Mouse (Mus musculus): ENCODE data around the gene Jdp2. TPM values are rescaled to one million over a fixed set of nuclear protein-coding genes. Genes with fewer than 3 reads are reported as not detected.
A peak's percentile ranks its signal among the peaks of the same experiment; 100 is the strongest.

Jdp2 gene
- polyA plus RNA-seq, 1 experiment from 2014 or later, result 0.56 TPM

- Histone ChIP-seq H3K27me3 (replicated peaks; ENCODE audit: control insufficient read depth, insufficient read depth, low read length) (no peaks in the 10 kb centered on the region), H3K9ac (replicated peaks; ENCODE audit: low read depth, low read length) (no peak overlapping the region), H3K4me2 (ENCODE audit: low read length) (no peak overlapping the region), H3K36me3 (ENCODE audit: control insufficient read depth, insufficient read depth) (no peaks in the 10 kb centered on the region), H3K4me3 (replicated peaks; ENCODE audit: low read length) (no peak overlapping the region), H3K9me3 (ENCODE audit: control insufficient read depth, low read length) (no peaks in the 10 kb centered on the region), H3K4me1 (replicated peaks; ENCODE audit: control insufficient read depth, insufficient read depth, low read length) (peaks cover 6% of the 10 kb centered on the region), H3K27ac (ENCODE audit: low read length) (no peak overlapping the region)
- WGBS, result 89% methylated on average over 9 of the region's 9 CpGs
- no peak for ATAC-seq
These were observed 11.3 kb downstream of the Jdp2 start for GRCm38 (mm10) chr12:85610167-85610566.

- WGBS, result 36% methylated on average over 4 of the region's 4 CpGs
- H3K36me3 ChIP-seq (ENCODE audit: control insufficient read depth, insufficient read depth), result no peaks in the 10 kb centered on the region
- no peaks in the 10 kb centered on the region for H3K27me3 ChIP-seq (replicated peaks; ENCODE audit: control insufficient read depth, insufficient read depth, low read length)
- ATAC-seq, result peak; percentile 23; the same call in 1 of the 2 replicates
- peaks cover 6% of the 10 kb centered on the region for H3K4me1 ChIP-seq (replicated peaks; ENCODE audit: control insufficient read depth, insufficient read depth, low read length)
- no peak overlapping the region for H3K4me3 ChIP-seq (replicated peaks; ENCODE audit: low read length)
- no peak overlapping the region for H3K27ac ChIP-seq (ENCODE audit: low read length)
- no peaks in the 10 kb centered on the region for H3K9me3 ChIP-seq (ENCODE audit: control insufficient read depth, low read length)
- H3K4me2 ChIP-seq (ENCODE audit: low read length), result no peak overlapping the region
- no peak overlapping the region for H3K9ac ChIP-seq (replicated peaks; ENCODE audit: low read depth, low read length)
These were observed 15.3 kb downstream of the Jdp2 start for GRCm38 (mm10) chr12:85614090-85614489.

- 88% methylated on average over 8 of the region's 8 CpGs for WGBS
- H3K9ac ChIP-seq (replicated peaks; ENCODE audit: low read depth, low read length), result no peak overlapping the region
- H3K4me1 ChIP-seq (replicated peaks; ENCODE audit: control insufficient read depth, insufficient read depth, low read length), result peaks cover 19% of the 10 kb centered on the region
- no peaks in the 10 kb centered on the region for H3K36me3 ChIP-seq (ENCODE audit: control insufficient read depth, insufficient read depth)
- H3K4me3 ChIP-seq (replicated peaks; ENCODE audit: low read length), result no peak overlapping the region
- H3K4me2 ChIP-seq (ENCODE audit: low read length), result no peak overlapping the region
- no peak overlapping the region for H3K27ac ChIP-seq (ENCODE audit: low read length)
- H3K27me3 ChIP-seq (replicated peaks; ENCODE audit: control insufficient read depth, insufficient read depth, low read length), result no peaks in the 10 kb centered on the region
- H3K9me3 ChIP-seq (ENCODE audit: control insufficient read depth, low read length), result no peaks in the 10 kb centered on the region
- no peak for ATAC-seq
These were observed 16.7 kb downstream of the Jdp2 start for GRCm38 (mm10) chr12:85615486-85615885.

- ATAC-seq, result no peak
- Histone ChIP-seq H3K36me3 (ENCODE audit: control insufficient read depth, insufficient read depth) (no peaks in the 10 kb centered on the region), H3K27ac (ENCODE audit: low read length) (no peak overlapping the region), H3K4me2 (ENCODE audit: low read length) (no peak overlapping the region), H3K9ac (replicated peaks; ENCODE audit: low read depth, low read length) (no peak overlapping the region), H3K4me3 (replicated peaks; ENCODE audit: low read length) (no peak overlapping the region), H3K4me1 (replicated peaks; ENCODE audit: control insufficient read depth, insufficient read depth, low read length) (peaks cover 27% of the 10 kb centered on the region), H3K9me3 (ENCODE audit: control insufficient read depth, low read length) (no peaks in the 10 kb centered on the region), H3K27me3 (replicated peaks; ENCODE audit: control insufficient read depth, insufficient read depth, low read length) (no peaks in the 10 kb centered on the region)
- 83% methylated on average over 9 of the region's 9 CpGs for WGBS
These were observed 19.1 kb downstream of the Jdp2 start for GRCm38 (mm10) chr12:85617885-85618284.

- Histone ChIP-seq H3K4me2 (ENCODE audit: low read length) (no peak overlapping the region), H3K4me1 (replicated peaks; ENCODE audit: control insufficient read depth, insufficient read depth, low read length) (peaks cover 27% of the 10 kb centered on the region), H3K9ac (replicated peaks; ENCODE audit: low read depth, low read length) (no peak overlapping the region), H3K27ac (ENCODE audit: low read length) (no peak overlapping the region), H3K4me3 (replicated peaks; ENCODE audit: low read length) (no peak overlapping the region), H3K36me3 (ENCODE audit: control insufficient read depth, insufficient read depth) (no peaks in the 10 kb centered on the region), H3K27me3 (replicated peaks; ENCODE audit: control insufficient read depth, insufficient read depth, low read length) (no peaks in the 10 kb centered on the region), H3K9me3 (ENCODE audit: control insufficient read depth, low read length) (no peaks in the 10 kb centered on the region)
- no peak for ATAC-seq
- 79% methylated on average over 5 of the region's 5 CpGs for WGBS
These were observed 19.6 kb downstream of the Jdp2 start for GRCm38 (mm10) chr12:85618430-85618829.

GRCm38 (mm10) chr12:85619283-85619897 is 20.6 kb downstream of the Jdp2 start:
- H3K27ac ChIP-seq (ENCODE audit: low read length), result no peak overlapping the region
- 60% methylated on average over 7 of the region's 7 CpGs for WGBS
- no peak overlapping the region for H3K4me3 ChIP-seq (replicated peaks; ENCODE audit: low read length)
- no peaks in the 10 kb centered on the region for H3K36me3 ChIP-seq (ENCODE audit: control insufficient read depth, insufficient read depth)
- no peaks in the 10 kb centered on the region for H3K9me3 ChIP-seq (ENCODE audit: control insufficient read depth, low read length)
- no peaks in the 10 kb centered on the region for H3K27me3 ChIP-seq (replicated peaks; ENCODE audit: control insufficient read depth, insufficient read depth, low read length)
- H3K4me1 ChIP-seq (replicated peaks; ENCODE audit: control insufficient read depth, insufficient read depth, low read length), result peaks cover 21% of the 10 kb centered on the region
- ATAC-seq, result no peak
- no peak overlapping the region for H3K9ac ChIP-seq (replicated peaks; ENCODE audit: low read depth, low read length)
- no peak overlapping the region for H3K4me2 ChIP-seq (ENCODE audit: low read length)

GRCm38 (mm10) chr12:85619898-85620443 is 21.1 kb downstream of the Jdp2 start:
- H3K27ac ChIP-seq (ENCODE audit: low read length), result no peak overlapping the region
- no peaks in the 10 kb centered on the region for H3K36me3 ChIP-seq (ENCODE audit: control insufficient read depth, insufficient read depth)
- H3K4me1 ChIP-seq (replicated peaks; ENCODE audit: control insufficient read depth, insufficient read depth, low read length), result peaks cover 21% of the 10 kb centered on the region
- no peak overlapping the region for H3K4me2 ChIP-seq (ENCODE audit: low read length)
- no peaks in the 10 kb centered on the region for H3K9me3 ChIP-seq (ENCODE audit: control insufficient read depth, low read length)
- no peak overlapping the region for H3K4me3 ChIP-seq (replicated peaks; ENCODE audit: low read length)
- no peaks in the 10 kb centered on the region for H3K27me3 ChIP-seq (replicated peaks; ENCODE audit: control insufficient read depth, insufficient read depth, low read length)
- WGBS, result 25% methylated on average over 11 of the region's 11 CpGs
- H3K9ac ChIP-seq (replicated peaks; ENCODE audit: low read depth, low read length), result no peak overlapping the region
- peak; percentile 59; the same call in 1 of the 2 replicates for ATAC-seq

GRCm38 (mm10) chr12:85621027-85621426 is 22.2 kb downstream of the Jdp2 start:
- Histone ChIP-seq H3K9ac (replicated peaks; ENCODE audit: low read depth, low read length) (no peak overlapping the region), H3K4me2 (ENCODE audit: low read length) (no peak overlapping the region), H3K36me3 (ENCODE audit: control insufficient read depth, insufficient read depth) (no peaks in the 10 kb centered on the region), H3K4me1 (replicated peaks; ENCODE audit: control insufficient read depth, insufficient read depth, low read length) (peaks cover 21% of the 10 kb centered on the region), H3K27me3 (replicated peaks; ENCODE audit: control insufficient read depth, insufficient read depth, low read length) (no peaks in the 10 kb centered on the region), H3K4me3 (replicated peaks; ENCODE audit: low read length) (no peak overlapping the region), H3K27ac (ENCODE audit: low read length) (no peak overlapping the region), H3K9me3 (ENCODE audit: control insufficient read depth, low read length) (no peaks in the 10 kb centered on the region)
- WGBS, result 40% methylated on average over 6 of the region's 6 CpGs
- no peak for ATAC-seq

GRCm38 (mm10) chr12:85621673-85622072 is 22.8 kb downstream of the Jdp2 start:
- WGBS, result 88% methylated on average over 4 of the region's 4 CpGs
- no peaks in the 10 kb centered on the region for H3K36me3 ChIP-seq (ENCODE audit: control insufficient read depth, insufficient read depth)
- no peaks in the 10 kb centered on the region for H3K27me3 ChIP-seq (replicated peaks; ENCODE audit: control insufficient read depth, insufficient read depth, low read length)
- no peak overlapping the region for H3K4me3 ChIP-seq (replicated peaks; ENCODE audit: low read length)
- H3K9me3 ChIP-seq (ENCODE audit: control insufficient read depth, low read length), result no peaks in the 10 kb centered on the region
- H3K4me1 ChIP-seq (replicated peaks; ENCODE audit: control insufficient read depth, insufficient read depth, low read length), result peaks cover 21% of the 10 kb centered on the region
- no peak for ATAC-seq
- no peak overlapping the region for H3K27ac ChIP-seq (ENCODE audit: low read length)
- H3K9ac ChIP-seq (replicated peaks; ENCODE audit: low read depth, low read length), result no peak overlapping the region
- H3K4me2 ChIP-seq (ENCODE audit: low read length), result no peak overlapping the region
